Mouse (Mus musculus): ENCODE results near the gene Pls1. TPM values are rescaled to one million over a fixed set of nuclear protein-coding genes. Genes with fewer than 3 reads are reported as not detected.

Gene Pls1
- 0.74 TPM for polyA plus RNA-seq (2021)

GRCm38 (mm10) chr9:95844825-95845460, at the start of gene Pls1:
Gene Pls1, minus strand, starts transcription at chr9:95845311.
- in situ Hi-C loops (cut with MboI; ENCODE audit: low pct_unique_long_range_greater_than_20kb), result loop anchor here (10.0 kb wide), 1 partner anchor 90 kb away; the partner anchor contains the start of gene Trpc1
- CTCF ChIA-PET, result interaction anchor here (1.8 kb wide), 1 partner anchor 10 kb away, joined by 5 read pairs; no protein-coding TSS in a partner anchor
- TF ChIP-seq CTCF (IDR thresholded peaks at IDR 0.05), result no peak
- POLR2A ChIA-PET, result no interaction called here
- peaks cover 29% of the 10 kb centered on the region for H3K27me3 ChIP-seq
- DNase-seq (ENCODE audit: low read depth, low spot score), result no peak
- ATAC-seq, result peak; percentile 88

GRCm38 (mm10) chr9:95882751-95883150, 37.6 kb upstream of the Pls1 start:
- H3K27me3 ChIP-seq, result no peaks in the 10 kb centered on the region
- ATAC-seq (no peak), DNase-seq (ENCODE audit: low read depth, low spot score) (no peak)
- in situ Hi-C loops (cut with MboI; ENCODE audit: low pct_unique_long_range_greater_than_20kb), result no loop called here
- ChIA-PET CTCF (interaction anchor here (1.0 kb wide), 1 partner anchor 11 kb away, joined by 3 read pairs; no protein-coding TSS in a partner anchor), POLR2A (no interaction called here)
- TF ChIP-seq CTCF (IDR thresholded peaks at IDR 0.05), result no peak

GRCm38 (mm10) chr9:95878246-95878645, 33.1 kb upstream of the Pls1 start:
- DNase-seq (ENCODE audit: low read depth, low spot score) (no peak), ATAC-seq (no peak)
- ChIA-PET CTCF (no interaction called here), POLR2A (no interaction called here)
- no peaks in the 10 kb centered on the region for H3K27me3 ChIP-seq
- TF ChIP-seq CTCF (IDR thresholded peaks at IDR 0.05), result no peak
- in situ Hi-C loops (cut with MboI; ENCODE audit: low pct_unique_long_range_greater_than_20kb), result no loop called here

- ATAC-seq (peak; percentile 52), DNase-seq (ENCODE audit: low read depth, low spot score) (no peak)
- TF ChIP-seq CTCF (IDR thresholded peaks at IDR 0.05), result no peak
- no peaks in the 10 kb centered on the region for H3K27me3 ChIP-seq
- POLR2A ChIA-PET, result no interaction called here
- in situ Hi-C loops (cut with MboI; ENCODE audit: low pct_unique_long_range_greater_than_20kb), result loop anchor here (5.0 kb wide), 2 partner anchors 161 to 326 kb away; no protein-coding TSS in a partner anchor
- CTCF ChIA-PET, result no interaction called here
Measured at GRCm38 (mm10) chr9:95858027-95858570, 13.0 kb upstream of the Pls1 start.

- POLR2A ChIA-PET, result no interaction called here
- ATAC-seq, result peak; percentile 75
- no peak for TF ChIP-seq CTCF (IDR thresholded peaks at IDR 0.05)
- DNase-seq (ENCODE audit: low read depth, low spot score), result peak; percentile 74
- H3K27me3 ChIP-seq, result no peaks in the 10 kb centered on the region
- CTCF ChIA-PET, result interaction anchor here (1.0 to 1.5 kb wide), 2 partner anchors 10 to 332 kb away, joined by 3 to 4 read pairs; no protein-coding TSS in a partner anchor
- in situ Hi-C loops (cut with MboI; ENCODE audit: low pct_unique_long_range_greater_than_20kb), result loop anchor here (5.0 kb wide), 2 partner anchors 160 to 325 kb away; no protein-coding TSS in a partner anchor
Measured at GRCm38 (mm10) chr9:95857414-95858026, 12.4 kb upstream of the Pls1 start, which contains the start of gene Atr. Gene Atr, plus strand, starts transcription at chr9:95857597.

- no peak for DNase-seq (ENCODE audit: low read depth, low spot score)
- POLR2A ChIA-PET, result no interaction called here
- no peak for ATAC-seq
- no peak for TF ChIP-seq CTCF (IDR thresholded peaks at IDR 0.05)
- in situ Hi-C loops (cut with MboI; ENCODE audit: low pct_unique_long_range_greater_than_20kb), result loop anchor here (5.0 kb wide), 2 partner anchors 159 to 324 kb away; no protein-coding TSS in a partner anchor
- CTCF ChIA-PET, result interaction anchor here (1.5 to 2.4 kb wide), 2 partner anchors 12 to 167 kb away, joined by 4 to 5 read pairs; no protein-coding TSS in a partner anchor
- H3K27me3 ChIP-seq, result no peaks in the 10 kb centered on the region
Measured at GRCm38 (mm10) chr9:95856004-95856403, 10.9 kb upstream of the Pls1 start.

GRCm38 (mm10) chr9:95854891-95855290, 9.8 kb upstream of the Pls1 start:
- in situ Hi-C loops (cut with MboI; ENCODE audit: low pct_unique_long_range_greater_than_20kb), result loop anchor here (5.0 kb wide), 2 partner anchors 158 to 323 kb away; no protein-coding TSS in a partner anchor
- no peaks in the 10 kb centered on the region for H3K27me3 ChIP-seq
- no peak for DNase-seq (ENCODE audit: low read depth, low spot score)
- ChIA-PET CTCF (interaction anchor here (0.9 to 2.4 kb wide), 3 partner anchors 9 to 329 kb away, joined by 4 to 5 read pairs (median 5); partner anchors contain the start of gene Pls1), POLR2A (no interaction called here)
- no peak for TF ChIP-seq CTCF (IDR thresholded peaks at IDR 0.05)
- ATAC-seq, result peak; percentile 35

GRCm38 (mm10) chr9:95852896-95853295, 7.8 kb upstream of the Pls1 start:
- ATAC-seq (peak; percentile 10), DNase-seq (ENCODE audit: low read depth, low spot score) (no peak)
- in situ Hi-C loops (cut with MboI; ENCODE audit: low pct_unique_long_range_greater_than_20kb), result no loop called here
- H3K27me3 ChIP-seq, result no peaks in the 10 kb centered on the region
- TF ChIP-seq CTCF (IDR thresholded peaks at IDR 0.05), result peak; percentile 73
- ChIA-PET POLR2A (no interaction called here), CTCF (interaction anchor here (0.6 to 2.3 kb wide), 17 partner anchors 14 to 381 kb away, joined by 3 to 12 read pairs (median 4); no protein-coding TSS in a partner anchor)

GRCm38 (mm10) chr9:95851671-95852070, 6.6 kb upstream of the Pls1 start:
- no peaks in the 10 kb centered on the region for H3K27me3 ChIP-seq
- POLR2A ChIA-PET, result no interaction called here
- CTCF ChIA-PET, result interaction anchor here (1.7 to 2.3 kb wide), 3 partner anchors 12 to 380 kb away, joined by 5 to 12 read pairs (median 6); no protein-coding TSS in a partner anchor
- no peak for TF ChIP-seq CTCF (IDR thresholded peaks at IDR 0.05)
- in situ Hi-C loops (cut with MboI; ENCODE audit: low pct_unique_long_range_greater_than_20kb), result no loop called here
- no peak for DNase-seq (ENCODE audit: low read depth, low spot score)
- no peak for ATAC-seq

GRCm38 (mm10) chr9:95845711-95846110, 600 bp upstream of the Pls1 start:
- no peak for ATAC-seq
- CTCF ChIA-PET, result interaction anchor here (1.8 kb wide), 1 partner anchor 9 kb away, joined by 5 read pairs; no protein-coding TSS in a partner anchor
- TF ChIP-seq CTCF (IDR thresholded peaks at IDR 0.05), result no peak
- POLR2A ChIA-PET, result no interaction called here
- DNase-seq (ENCODE audit: low read depth, low spot score), result no peak
- H3K27me3 ChIP-seq, result peaks cover 29% of the 10 kb centered on the region
- in situ Hi-C loops (cut with MboI; ENCODE audit: low pct_unique_long_range_greater_than_20kb), result loop anchor here (10.0 kb wide), 1 partner anchor 91 kb away; the partner anchor contains the start of gene Trpc1

Data from Patski (cell line).